Mouse (Mus musculus) NIH3T3 (cell line): Measurements from ENCODE around the gene Gpd2.

Source experiments
- DNase-seq: peaks from one replicate; pipeline ENCODE4 v3.0.0-alpha.2; 2012; ENCODE audit warnings: low read depth

The Gpd2 gene

DNA sequence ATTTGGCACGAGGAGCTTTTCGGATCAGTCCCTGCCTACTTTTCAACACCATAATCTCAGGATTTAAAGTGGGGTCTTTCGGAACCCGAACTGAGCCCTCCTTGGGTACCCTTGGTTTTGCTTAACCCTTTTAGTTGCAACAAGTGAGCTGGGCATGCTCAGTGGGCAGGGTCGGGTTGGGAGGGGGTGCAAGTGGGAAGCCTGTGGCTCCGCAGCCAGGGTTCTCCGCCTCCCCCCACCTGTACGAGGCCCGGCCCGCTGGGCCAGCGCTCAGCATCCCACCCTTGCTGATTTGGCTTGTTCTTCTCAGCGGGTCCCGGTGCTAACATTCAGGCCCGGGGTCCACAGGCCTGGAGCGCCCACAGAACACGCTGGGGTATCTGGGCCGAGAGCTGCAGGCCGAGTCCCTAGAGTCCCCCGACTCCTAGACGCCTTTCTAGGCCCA, at the start of gene Gpd2:
TSS of gene Gpd2 (plus strand) at position 161 of the 445 bp plus-strand sequence.
- DNase-seq: no peak

GRCm38 (mm10) chr2:57188237-57188636, 49.2 kb upstream of the Gpd2 start:
- no peak for DNase-seq

GRCm38 (mm10) chr2:57190884-57191283, 46.6 kb upstream of the Gpd2 start:
- DNase-seq: no peak

GRCm38 (mm10) chr2:57199046-57199445, 38.4 kb upstream of the Gpd2 start:
- no peak for DNase-seq

DNA sequence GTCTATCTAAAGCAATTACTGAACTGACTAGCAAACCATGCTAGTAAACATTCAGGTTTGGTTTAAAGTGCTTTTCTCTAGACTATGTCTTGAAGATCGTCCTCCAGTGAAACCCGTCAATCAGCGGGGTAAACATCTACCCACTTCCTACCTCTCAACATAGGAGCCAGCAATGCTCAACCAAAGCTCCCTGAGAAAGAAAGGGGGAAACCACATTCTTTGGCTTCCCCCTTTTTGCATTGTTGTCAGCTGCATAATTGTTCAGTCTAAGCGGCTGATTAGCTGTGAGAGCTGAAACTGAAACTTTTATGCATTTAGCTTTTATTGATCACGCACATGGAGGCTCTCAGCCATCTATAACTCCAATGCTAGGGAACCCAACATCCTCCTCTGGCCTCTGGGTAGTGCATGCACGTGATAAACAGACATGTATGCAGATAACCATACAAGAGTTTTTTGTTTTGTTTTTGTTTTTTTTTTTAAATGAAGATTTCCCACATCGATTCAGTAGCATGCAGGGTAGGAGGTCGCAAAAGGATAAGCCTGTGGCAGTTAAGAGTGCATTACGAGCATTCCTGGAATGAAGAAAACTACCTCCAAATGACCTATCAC, 28.9 kb upstream of the Gpd2 start:
- no peak for DNase-seq

GRCm38 (mm10) chr2:57211049-57212001, 26.1 kb upstream of the Gpd2 start:
- DNase-seq: no peak

DNA sequence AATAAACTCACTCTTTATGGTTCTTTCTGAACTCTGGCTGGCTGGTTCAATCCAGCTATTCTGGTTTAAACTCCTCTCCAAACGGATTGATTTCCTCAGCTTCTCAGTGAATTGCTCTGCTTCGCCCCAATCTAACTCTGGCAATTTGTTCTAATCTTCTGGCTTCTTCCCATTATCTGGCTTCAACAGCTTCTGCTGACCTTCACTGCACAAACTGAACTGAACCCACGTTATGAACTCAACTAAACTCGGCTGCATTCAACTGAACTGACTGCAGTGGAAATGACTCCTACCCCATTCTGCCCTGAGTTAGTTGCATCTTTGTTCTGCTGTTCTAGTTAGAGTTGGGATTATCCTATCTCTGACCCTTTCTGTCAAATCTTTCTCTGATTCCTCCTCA, 24.1 kb upstream of the Gpd2 start:
- no peak for DNase-seq

GRCm38 (mm10) chr2:57223288-57224026, 14.0 kb upstream of the Gpd2 start:
- no peak for DNase-seq

- DNase-seq: peak; percentile 69
Observed at GRCm38 (mm10) chr2:57225236-57225635, 12.2 kb upstream of the Gpd2 start.

DNA sequence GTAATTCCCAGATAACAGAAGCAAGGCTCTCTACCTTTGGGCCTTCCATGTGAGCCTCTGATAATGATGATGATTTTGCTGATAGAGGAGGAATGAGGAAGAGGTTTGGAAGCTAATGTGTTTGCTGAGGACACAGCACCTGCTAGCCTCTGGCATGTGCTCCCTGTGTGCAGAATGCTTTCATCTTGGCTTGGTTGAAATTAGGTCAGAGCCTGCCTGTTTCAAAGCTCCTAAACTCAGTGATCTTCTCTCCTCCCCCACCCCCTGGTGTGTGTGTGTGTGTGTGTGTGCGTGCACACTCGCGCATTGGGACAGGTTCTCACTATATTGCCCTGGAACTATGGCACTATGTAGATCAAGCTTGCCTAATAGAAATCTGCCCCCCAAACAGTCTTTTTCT, 10.0 kb upstream of the Gpd2 start:
- no peak for DNase-seq

DNA sequence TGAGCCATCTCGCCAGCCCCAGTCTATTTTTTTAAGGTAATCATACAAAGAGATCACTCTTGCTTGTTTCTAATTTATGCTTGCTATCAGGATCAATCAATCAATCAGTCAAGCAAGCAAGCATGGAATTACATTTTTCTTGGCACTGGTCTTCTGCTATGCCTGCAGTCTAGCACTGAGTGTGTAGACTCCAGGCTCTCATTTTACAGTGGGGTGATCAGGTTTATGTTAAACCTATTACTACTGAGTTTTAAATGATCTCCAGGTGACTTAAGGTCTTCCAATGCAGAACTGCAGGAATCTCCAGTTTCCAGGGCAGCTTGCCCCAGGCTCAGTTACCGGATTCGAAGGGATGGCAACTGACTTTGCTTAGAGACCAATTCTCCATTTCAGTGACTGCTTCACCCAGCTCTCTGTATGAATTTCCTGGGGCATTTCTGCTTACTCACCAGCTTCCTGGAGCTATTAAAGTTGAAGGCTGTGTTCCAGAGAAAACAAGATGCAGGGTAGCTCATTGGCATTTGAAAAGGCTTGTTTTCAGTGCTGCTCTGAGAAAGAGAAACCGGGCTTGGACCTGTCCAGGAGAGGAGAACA, 7.7 kb upstream of the Gpd2 start:
- DNase-seq: peak; percentile 74

- DNase-seq: no peak
Observed at GRCm38 (mm10) chr2:57231432-57231831, 6.0 kb upstream of the Gpd2 start.

GRCm38 (mm10) chr2:57232328-57232727, 5.1 kb upstream of the Gpd2 start:
- DNase-seq: no peak

- peak; percentile 56 for DNase-seq
Observed at GRCm38 (mm10) chr2:57236246-57236645, 1.2 kb upstream of the Gpd2 start.

GRCm38 (mm10) chr2:57237026-57237425, 409 bp upstream of the Gpd2 start:
- no peak for DNase-seq

DNA sequence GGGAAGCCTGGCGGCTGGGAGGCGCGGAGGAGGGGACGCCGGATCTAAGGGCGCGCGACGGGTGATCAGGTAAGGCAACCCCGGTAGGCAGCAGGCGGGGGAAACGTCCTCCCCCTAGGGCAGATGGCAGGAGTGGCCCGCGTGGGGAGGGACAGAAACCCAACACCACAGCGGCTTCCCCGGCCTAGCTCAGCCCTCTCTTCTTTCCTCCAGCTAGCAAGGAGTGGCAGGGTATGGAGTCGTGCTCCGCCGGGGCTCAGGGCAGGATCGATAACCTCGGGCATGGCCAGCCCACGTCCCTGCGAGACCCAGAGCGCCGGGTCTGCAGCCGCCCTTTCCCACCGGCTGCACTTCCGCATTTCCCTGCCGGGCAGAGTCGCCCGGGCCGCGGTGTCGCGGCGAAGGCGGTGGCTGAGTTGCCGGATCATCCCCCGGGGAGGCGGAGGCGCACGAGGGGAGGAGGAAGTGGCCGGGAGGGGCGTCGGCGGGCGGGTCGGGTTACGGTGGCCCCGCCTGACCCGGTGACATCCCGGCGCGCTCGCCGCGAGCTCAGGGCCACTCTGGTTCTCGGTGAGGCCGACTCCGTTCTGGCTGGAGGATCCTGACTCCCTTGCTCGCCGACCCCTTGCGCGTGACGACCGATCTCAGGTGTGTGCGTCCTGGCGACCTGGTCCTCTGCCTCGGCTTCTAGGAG, 632 bp downstream of the Gpd2 start:
- DNase-seq: peak; percentile 80

DNA sequence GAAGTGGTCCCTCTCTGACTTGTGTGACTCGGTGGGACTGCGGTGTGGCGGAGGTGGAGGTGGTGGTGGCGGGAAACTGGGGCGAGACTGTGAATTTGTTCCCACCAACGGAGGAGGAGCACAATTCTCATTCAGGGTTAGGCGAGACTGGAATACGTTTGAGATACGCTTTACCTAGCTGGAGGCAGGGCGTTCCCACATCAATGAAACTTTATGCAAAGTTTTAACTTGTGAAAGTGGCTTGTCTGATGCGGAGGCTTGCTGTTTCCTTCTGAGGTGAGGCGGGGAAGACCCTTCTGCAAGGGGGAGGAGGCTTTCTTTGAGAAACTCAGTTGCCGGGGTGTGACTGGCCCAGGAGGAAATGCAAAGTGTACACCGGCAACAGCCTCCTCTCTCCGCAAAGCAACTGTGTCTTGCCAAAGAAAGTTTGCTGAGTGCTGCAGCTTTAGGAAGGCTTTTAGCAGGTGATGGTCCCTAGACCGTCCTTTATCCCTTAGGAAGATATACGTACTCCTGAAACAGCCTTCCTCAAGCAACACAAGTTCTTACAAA, 1.3 kb downstream of the Gpd2 start:
- DNase-seq: peak; percentile 56

- no peak for DNase-seq
Observed at GRCm38 (mm10) chr2:57239356-57239755, 1.9 kb downstream of the Gpd2 start.

DNA sequence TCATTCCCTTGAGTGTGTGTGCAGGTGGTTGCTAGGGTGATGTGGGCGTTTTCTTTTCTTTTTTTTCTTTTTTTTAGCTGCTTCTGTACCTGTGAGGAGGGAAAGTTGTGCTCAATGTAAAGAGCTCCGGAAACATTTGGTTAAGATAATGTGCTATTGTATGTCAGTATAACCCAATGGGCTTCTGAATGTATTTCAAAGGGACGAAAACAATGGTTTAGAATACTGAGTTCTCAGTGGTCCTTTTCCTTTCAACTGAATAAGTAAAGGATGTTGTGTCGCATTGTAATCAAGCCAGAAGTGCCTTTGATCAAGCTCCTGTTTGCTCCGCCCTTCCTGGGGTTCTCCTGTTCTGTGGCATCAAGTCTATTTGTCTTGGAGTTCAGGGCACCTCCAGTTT, 6.6 kb downstream of the Gpd2 start:
- no peak for DNase-seq

GRCm38 (mm10) chr2:57245721-57246328, 8.4 kb downstream of the Gpd2 start:
- peak; percentile 28 for DNase-seq

DNA sequence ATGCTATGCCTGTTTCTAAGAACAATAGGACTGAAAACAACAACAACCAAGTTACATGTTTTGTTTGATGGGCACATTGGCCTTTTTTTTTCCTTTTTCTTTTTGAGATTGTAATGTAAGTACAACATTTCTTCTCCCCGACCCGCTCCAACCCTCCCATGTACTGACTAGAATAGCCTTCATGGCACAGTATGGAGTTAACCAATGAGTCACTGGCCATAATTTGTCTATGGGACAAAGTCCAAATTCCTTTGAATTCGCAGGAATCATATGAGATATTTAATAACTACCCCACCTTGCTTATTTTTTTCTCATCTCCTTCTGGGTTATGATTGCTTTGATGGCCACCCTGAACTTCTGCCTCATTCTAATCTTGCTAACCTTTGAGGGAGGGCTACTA, 12.7 kb downstream of the Gpd2 start:
- DNase-seq: peak; percentile 68
